Mouse (Mus musculus) left cerebral cortex, adult 11 months (tissue): ENCODE results near the gene Rnf183.
"Not testable (repeated sequence)": the region's sequence is repeated elsewhere in the genome, so short reads cannot be mapped to it uniquely, and the experiment has no call there.

Experiments
- DNase-seq: peaks from one replicate; pipeline ENCODE4 v3.0.0; 2022; ENCODE audit warnings: low spot score

Rnf183 gene

DNA sequence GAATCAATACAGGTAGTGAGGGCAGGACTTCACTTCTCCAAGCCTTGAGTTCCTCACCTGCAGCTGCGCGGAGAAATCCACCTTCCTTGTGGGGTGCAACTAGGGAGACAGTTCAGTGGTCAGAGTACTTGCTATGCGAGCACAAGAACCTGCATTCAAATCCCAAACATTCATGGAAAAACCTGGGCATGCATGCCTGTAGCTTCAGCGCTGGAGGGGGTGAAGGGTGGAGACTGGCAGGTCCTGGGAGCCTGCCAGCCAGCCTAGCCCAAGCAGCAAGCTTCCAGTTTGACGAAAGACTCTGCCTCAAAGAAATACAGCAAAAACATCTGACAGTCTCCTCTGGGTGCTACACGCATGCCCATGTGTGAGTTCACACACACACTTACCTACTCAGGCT, at the start of gene Rnf183:
TSS of gene Rnf183 (minus strand) at position 172 of the 400 bp plus-strand sequence.
- DNase-seq, result no peak

DNA sequence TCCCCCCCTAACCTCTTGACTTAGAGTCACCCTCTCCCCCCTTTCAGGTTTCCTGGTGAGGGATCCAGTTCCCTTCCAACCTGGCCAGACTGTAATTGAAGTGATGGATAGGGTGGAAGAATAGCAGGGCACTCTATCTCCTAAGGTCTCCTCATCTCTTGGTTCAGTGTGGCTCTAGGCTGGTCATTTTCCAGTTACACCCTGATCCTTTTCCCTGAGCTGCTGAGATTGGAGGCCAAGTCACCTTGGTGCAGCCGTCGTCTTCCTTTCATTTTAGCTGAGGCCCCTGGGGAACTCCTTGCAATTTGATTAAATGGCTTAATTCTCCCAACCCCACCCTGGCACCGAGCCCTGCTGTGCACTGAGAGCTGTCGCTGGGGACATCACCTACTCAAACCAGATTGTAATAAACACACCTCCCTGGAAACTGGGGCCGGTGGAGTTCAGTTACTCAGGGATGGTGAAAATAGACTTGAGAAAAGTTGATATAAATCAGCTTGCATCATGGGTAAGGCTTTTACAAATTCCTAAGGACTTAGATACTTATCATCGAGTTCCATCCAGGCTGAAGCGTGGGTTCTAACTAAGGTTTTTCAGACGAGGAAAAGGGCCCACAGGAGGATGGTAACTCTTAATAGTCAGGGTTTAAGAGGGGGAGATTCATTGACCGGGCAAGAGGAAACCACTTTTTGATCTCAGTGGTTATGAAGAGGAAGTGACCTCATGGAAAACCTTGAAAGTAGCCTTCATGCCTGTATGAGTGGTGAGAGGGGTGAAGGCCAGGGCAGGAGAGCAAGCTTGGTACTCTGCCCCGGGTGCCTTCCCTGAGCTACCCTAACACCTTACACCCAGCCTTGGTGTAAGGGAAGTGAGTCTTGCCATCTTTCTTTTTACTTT, 45.9 kb upstream of the Rnf183 start:
- no peak for DNase-seq

- no peak for DNase-seq
These were observed 45.1 kb upstream of the Rnf183 start, which contains the start of gene Bspry for GRCm38 (mm10) chr4:62479937-62480708. Gene Bspry, plus strand, starts transcription at chr4:62480053.

DNA sequence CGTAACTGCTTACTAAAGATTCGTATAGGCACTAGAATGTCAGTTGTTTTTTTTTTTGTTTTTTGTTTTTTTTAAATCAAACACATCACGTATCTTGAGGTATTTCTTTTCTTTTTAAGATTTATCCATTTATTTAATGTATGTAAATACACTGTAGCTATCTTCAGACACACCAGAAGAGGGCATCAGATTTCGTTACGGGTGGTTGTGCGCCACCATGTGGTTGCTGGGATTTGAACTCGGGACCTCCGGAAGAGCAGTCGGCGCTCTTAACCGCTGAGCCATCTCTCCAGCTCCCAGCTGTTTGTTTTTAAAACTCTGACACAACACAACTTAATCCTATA, 44.5 kb upstream of the Rnf183 start:
- not testable (repeated sequence) for DNase-seq

GRCm38 (mm10) chr4:62477542-62478244, 42.6 kb upstream of the Rnf183 start:
- DNase-seq, result no peak

GRCm38 (mm10) chr4:62475793-62476192, 40.7 kb upstream of the Rnf183 start:
- DNase-seq, result no peak

DNA sequence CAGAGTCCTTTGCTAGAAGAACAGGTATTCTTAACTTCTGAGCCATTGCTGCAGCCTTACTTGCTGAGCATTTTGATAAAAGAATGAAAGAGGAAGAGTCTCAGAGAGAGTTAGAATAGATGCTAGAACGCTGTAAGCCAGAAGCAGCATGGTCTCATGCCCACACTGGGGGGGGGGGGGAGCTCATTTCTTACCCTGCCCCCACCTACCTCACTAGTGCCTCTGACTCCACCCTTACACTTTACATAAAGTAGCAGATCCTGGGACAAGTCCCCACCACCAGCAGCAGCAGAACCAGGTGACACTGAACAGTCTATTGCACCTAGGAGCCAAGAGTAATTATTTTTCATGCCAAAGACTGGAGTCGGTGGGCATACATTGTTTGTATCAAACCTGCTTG, 40.1 kb upstream of the Rnf183 start:
- no peak for DNase-seq

- DNase-seq, result peak; percentile 31
These were observed 37.0 kb upstream of the Rnf183 start for GRCm38 (mm10) chr4:62472071-62472470.

- peak; percentile 70 for DNase-seq
These were observed 35.6 kb upstream of the Rnf183 start, which contains the start of gene Wdr31 for GRCm38 (mm10) chr4:62470598-62471051. Gene Wdr31, minus strand, starts transcription at chr4:62470896.

DNA sequence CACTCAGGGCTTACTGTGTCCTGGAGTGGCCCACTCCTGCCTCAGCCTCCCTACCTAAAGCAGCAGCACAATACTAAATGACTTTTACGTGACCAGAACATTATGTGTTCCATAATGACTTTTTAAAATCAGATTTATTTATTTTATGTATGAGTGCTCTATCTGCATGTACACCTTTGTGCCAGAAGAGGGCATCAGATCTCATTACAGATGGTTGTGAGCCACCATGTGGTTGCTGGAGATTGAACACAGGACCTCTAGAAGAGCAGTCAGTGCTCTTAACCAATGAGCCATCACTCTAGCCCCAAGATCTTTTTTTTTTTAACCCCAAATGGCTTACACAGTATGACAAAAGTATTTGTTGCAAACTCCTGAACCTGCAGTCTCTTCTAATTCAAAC, 33.1 kb upstream of the Rnf183 start:
- no peak for DNase-seq

DNA sequence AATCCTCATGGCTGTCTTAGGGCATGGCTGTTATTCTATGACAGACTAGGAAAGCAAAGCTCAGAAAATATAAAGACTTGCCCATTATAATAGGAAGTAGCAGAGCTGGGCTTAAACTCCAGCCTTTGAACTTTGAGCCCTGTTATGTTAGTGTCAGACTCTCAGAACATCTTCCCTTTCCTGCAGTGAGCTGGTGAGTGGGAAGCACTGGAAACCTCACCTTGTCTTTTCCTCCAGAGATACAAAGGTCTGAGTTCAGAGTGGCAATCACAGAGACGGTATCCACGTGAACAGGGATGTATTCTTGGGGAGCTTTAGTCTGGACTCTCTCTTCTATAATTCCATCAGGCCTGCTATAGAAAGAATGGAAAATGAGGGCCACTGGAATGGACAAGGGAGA, 28.1 kb upstream of the Rnf183 start:
- no peak for DNase-seq

GRCm38 (mm10) chr4:62460348-62460747, 25.3 kb upstream of the Rnf183 start:
- no peak for DNase-seq

DNA sequence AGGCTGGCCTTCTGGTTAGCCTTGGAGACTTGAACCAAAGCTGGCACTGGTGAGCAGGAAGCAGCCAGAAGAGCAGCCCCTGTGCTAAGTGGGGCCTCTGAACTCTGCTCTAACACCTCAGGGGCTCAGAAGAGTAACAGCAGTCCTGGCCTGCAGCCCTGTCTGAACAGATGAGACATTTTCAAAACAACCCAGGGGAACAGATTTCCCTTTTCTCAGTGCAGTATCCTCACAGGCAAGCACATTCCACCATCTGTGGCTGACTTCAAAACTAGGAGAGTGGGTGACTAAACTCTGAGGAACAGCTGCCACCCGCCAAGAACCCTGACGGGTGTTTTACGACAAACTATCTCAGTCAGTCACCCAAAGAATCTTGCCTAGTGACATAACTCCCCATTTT, 24.0 kb upstream of the Rnf183 start:
- DNase-seq, result peak; percentile 25

- DNase-seq, result no peak
These were observed 19.9 kb upstream of the Rnf183 start for GRCm38 (mm10) chr4:62454995-62455394.

DNA sequence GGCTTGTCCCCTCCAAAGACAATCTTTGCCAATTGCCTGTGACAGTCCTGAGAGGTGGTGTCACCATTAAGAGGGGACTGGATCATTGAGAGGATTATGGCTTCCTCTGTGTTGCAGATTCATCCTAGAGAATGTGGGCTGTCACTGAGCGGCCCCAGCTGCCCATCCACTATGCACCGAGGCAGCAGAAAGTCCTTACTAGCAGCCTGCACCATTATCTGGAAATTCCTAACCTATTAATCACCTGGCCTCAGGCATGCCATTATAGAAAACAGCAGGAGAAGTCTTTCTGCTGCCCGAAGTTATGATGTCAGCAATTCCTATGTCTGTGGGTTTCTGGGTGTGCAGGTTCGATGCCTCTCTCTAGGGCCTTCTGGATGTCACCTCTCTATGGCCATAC, 5.9 kb upstream of the Rnf183 start:
- no peak for DNase-seq

DNA sequence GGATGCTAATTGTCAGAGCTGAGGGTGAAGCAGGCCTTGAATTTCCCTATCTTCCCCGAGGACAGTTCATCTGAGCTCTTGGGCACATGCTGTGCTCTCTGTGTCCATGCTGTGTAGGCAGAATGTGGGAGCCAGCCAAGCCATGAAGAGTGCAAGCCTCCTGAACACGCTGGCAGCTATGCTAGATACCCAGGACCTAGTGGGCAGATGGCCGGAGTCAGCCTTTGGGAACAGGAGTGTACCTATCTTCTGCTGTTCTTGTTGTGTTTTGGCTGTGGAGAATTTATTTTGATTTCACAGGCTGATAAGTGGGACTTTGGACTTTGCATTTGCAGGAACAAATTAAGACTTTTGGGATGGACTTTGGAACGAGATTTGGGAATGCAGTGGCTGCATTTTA, 5.5 kb upstream of the Rnf183 start:
- DNase-seq, result no peak

- DNase-seq, result no peak
These were observed 4.7 kb upstream of the Rnf183 start for GRCm38 (mm10) chr4:62439793-62440192.

DNA sequence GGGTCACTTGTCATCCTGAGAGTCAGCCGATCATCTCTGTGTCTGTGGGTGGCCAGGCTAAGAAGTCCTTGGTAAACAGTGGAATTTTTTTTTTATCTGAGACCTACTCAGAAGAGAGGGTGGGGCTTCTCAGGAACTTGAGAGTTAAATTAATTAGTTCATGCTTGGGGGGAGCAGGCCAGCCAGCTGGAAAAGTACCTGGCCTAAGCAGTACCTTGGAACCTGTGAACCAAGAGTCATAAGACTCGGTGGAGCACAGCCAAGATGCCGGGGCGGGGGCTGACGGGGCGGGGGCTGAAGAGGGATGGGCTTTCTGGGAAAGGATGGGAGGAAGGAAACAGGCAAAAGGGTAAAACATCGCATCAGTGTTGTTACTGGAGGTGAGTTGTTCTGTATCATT, 2.8 kb upstream of the Rnf183 start:
- DNase-seq, result no peak

DNA sequence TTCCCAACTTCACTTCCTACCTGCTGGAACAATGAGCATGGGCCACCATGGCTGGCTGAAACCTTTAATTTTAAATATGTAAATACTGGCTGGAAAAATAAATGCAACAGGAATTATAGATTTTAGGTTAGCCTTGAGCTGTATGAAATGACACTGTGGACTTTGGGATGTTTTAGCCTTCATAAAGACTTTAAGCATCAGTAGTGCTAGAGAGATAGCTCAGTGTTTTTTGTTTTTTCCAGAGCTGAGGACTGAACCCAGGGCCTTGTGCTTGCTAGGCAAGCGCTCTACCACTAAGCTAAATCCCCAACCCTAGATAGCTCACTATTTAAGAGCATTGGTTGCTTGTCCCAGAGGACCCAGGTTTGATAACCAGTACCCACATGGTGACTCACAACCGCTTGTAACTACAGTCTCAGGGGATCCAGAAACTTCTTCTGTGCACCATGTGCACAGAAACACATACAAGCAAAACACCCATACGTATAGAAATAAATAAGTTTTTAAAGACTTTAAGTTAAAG, 2.3 kb upstream of the Rnf183 start:
- DNase-seq, result no peak

- DNase-seq, result no peak
These were observed 847 bp downstream of the Rnf183 start for GRCm38 (mm10) chr4:62433939-62434870.

GRCm38 (mm10) chr4:62431522-62431921, 3.5 kb downstream of the Rnf183 start:
- DNase-seq, result no peak
